Mouse (Mus musculus) kidney, postnatal 25 days (tissue): Measurements from ENCODE around the gene P2rx7.

Experiments
- DNase-seq, 2 experiments: peaks; one replicate each; pipeline ENCODE4 v3.0.0; 2021; ENCODE audit warnings: mixed read lengths in 2 of 2

The P2rx7 gene

GRCm38 (mm10) chr5:122643701-122644100, at the start of gene P2rx7:
P2rx7 (plus strand) TSS chr5:122643911.
- peak; percentile 59 to 81 for DNase-seq

GRCm38 (mm10) chr5:122595470-122595869, 48.2 kb upstream of the P2rx7 start:
- DNase-seq = no peak

- DNase-seq = peak in 1 of 2 experiments; percentile 19
These were observed 41.5 kb upstream of the P2rx7 start for GRCm38 (mm10) chr5:122602233-122602632.

- DNase-seq = no peak
These were observed 38.8 kb upstream of the P2rx7 start for GRCm38 (mm10) chr5:122604894-122605293.

GRCm38 (mm10) chr5:122611651-122612050, 32.1 kb upstream of the P2rx7 start:
- DNase-seq = no peak

GRCm38 (mm10) chr5:122613908-122614732, 29.6 kb upstream of the P2rx7 start, which contains the start of gene Ift81:
Ift81 (minus strand) TSS chr5:122614518.
- peak; percentile 97 to 98 for DNase-seq

GRCm38 (mm10) chr5:122617718-122618117, 26.0 kb upstream of the P2rx7 start:
- no peak for DNase-seq

- DNase-seq = no peak
These were observed 23.9 kb upstream of the P2rx7 start for GRCm38 (mm10) chr5:122619686-122620296.

GRCm38 (mm10) chr5:122621376-122621886, 22.3 kb upstream of the P2rx7 start:
- peak; percentile 43 to 69 for DNase-seq

- DNase-seq = peak; percentile 44 to 56
These were observed 21.2 kb upstream of the P2rx7 start for GRCm38 (mm10) chr5:122622526-122622925.

- DNase-seq = no peak
These were observed 19.9 kb upstream of the P2rx7 start for GRCm38 (mm10) chr5:122623861-122624260.

GRCm38 (mm10) chr5:122624952-122625479, 18.7 kb upstream of the P2rx7 start:
- no peak for DNase-seq

GRCm38 (mm10) chr5:122625565-122626252, 18.0 kb upstream of the P2rx7 start:
- no peak for DNase-seq

- peak; percentile 87 to 95 for DNase-seq
These were observed 16.5 kb upstream of the P2rx7 start for GRCm38 (mm10) chr5:122627243-122627642.

- DNase-seq = no peak
These were observed 8.5 kb upstream of the P2rx7 start for GRCm38 (mm10) chr5:122635228-122635627.

GRCm38 (mm10) chr5:122636308-122636707, 7.4 kb upstream of the P2rx7 start:
- peak; percentile 25 to 54 for DNase-seq

GRCm38 (mm10) chr5:122636958-122637357, 6.8 kb upstream of the P2rx7 start:
- DNase-seq = no peak

- DNase-seq = no peak
These were observed 5.4 kb upstream of the P2rx7 start for GRCm38 (mm10) chr5:122638296-122638695.

GRCm38 (mm10) chr5:122639517-122639916, 4.2 kb upstream of the P2rx7 start:
- no peak for DNase-seq

- DNase-seq = no peak
These were observed 3.7 kb upstream of the P2rx7 start for GRCm38 (mm10) chr5:122639986-122640385.

- peak; percentile 29 to 45 for DNase-seq
These were observed 448 bp downstream of the P2rx7 start for GRCm38 (mm10) chr5:122644111-122644607.

- DNase-seq = no peak
These were observed 1.6 kb downstream of the P2rx7 start for GRCm38 (mm10) chr5:122645290-122645689.

- no peak for DNase-seq
These were observed 2.3 kb downstream of the P2rx7 start for GRCm38 (mm10) chr5:122646050-122646449.
